Comparison of ENCODE assay signal across 17 mouse cellular contexts in the genomic region with DNA sequence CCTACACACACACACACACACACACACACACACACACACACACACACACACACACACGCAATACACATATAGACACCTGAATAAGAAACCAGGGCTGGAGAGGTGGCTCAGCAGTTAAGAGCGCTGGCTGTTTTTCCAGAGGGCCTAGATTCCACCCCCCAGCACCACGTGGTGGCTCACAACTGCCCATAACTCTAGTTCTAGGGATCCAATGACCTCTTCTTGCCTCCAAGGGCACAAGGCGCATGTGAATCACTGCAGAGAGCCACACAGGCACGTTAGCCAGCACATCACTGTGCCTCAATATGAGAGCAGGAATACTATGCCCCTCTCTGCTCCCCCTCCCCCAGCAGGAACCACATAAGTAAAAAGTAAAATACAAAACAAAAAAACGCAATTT. TPM values are rescaled to one million over a fixed set of nuclear protein-coding genes. Genes with fewer than 3 reads are reported as not detected.
DNase-seq lines count a peak whose midpoint lies in the region; ATAC-seq and TF ChIP-seq lines count a peak whose summit lies in the region.
"Had no signal": no experiment of that assay in that cellular context is flagged by ENCODE, and none has a peak within 500 bp of the region (broad histone marks: within the 10 kb centered on the region; RNA-seq: fewer than 3 reads in every experiment).

No protein-coding gene starts in this region.

- H3K4me1 ChIP-seq in heart, embryonic 14.5 days (ENCODE audit: control insufficient read depth in 2 of 2, insufficient read depth in 2 of 2, low read length in 2 of 2) = peaks cover 15 to 31% of the 10 kb centered on the region in 2 experiments; a peak in 3 of 4 replicates
- peaks cover 14% of the 10 kb centered on the region for H3K4me1 ChIP-seq in heart, embryonic 11.5 days (ENCODE audit: control insufficient read depth, insufficient read depth, low read length)
- peaks cover 5% of the 10 kb centered on the region for H3K4me1 ChIP-seq in ES-Bruce4 (ENCODE audit: control insufficient read depth, insufficient read depth, low read length)
- H3K4me1 ChIP-seq in hindbrain, postnatal 0 days (ENCODE audit: insufficient read depth, low read length) = peaks cover 3% of the 10 kb centered on the region; the same call in 1 of the 2 replicates

- no peak overlapping the region for H3K4me3 ChIP-seq in heart, embryonic 14.5 days (ENCODE audit: control insufficient read depth in 1 of 2, insufficient read depth in 1 of 2, low read depth in 1 of 2, low read length in 2 of 2)
- no peak overlapping the region for H3K4me3 ChIP-seq in heart, embryonic 11.5 days (ENCODE audit: low read depth, low read length)
- H3K4me3 ChIP-seq in ES-Bruce4 (ENCODE audit: low read depth, low read length) = peak overlapping the region; percentile 17
- no peak overlapping the region for H3K4me3 ChIP-seq in left cerebral cortex, adult 2 months
- H3K4me3 ChIP-seq in hindbrain, postnatal 0 days (ENCODE audit: low read length) = no peak overlapping the region
- H3K4me3 ChIP-seq: forebrain, embryonic 15.5 days; hindbrain, embryonic 10.5 days had no signal

- no peaks in the 10 kb centered on the region for H3K27me3 ChIP-seq in heart, embryonic 14.5 days (ENCODE audit: control insufficient read depth, insufficient read depth, low read length)
- H3K27me3 ChIP-seq in heart, embryonic 11.5 days (ENCODE audit: control insufficient read depth, insufficient read depth, low read length) = no peaks in the 10 kb centered on the region
- no peaks in the 10 kb centered on the region for H3K27me3 ChIP-seq in ES-Bruce4 (ENCODE audit: control insufficient read depth, insufficient read depth, low read length, poor library complexity, severe bottlenecking)
- no peaks in the 10 kb centered on the region for H3K27me3 ChIP-seq in hindbrain, postnatal 0 days (ENCODE audit: insufficient read depth, low read length)
- H3K27me3 ChIP-seq: forebrain, embryonic 15.5 days had no signal

- TF ChIP-seq CTCF in ES-Bruce4 (IDR thresholded peaks at IDR 0.05; ENCODE audit: low read depth, low read length) = no peak
- no peak for TF ChIP-seq CTCF in left cerebral cortex, adult 2 months (IDR thresholded peaks at IDR 0.05)
- no peak for TF ChIP-seq CTCF in hindbrain, postnatal 0 days (IDR thresholded peaks at IDR 0.05; ENCODE audit: low read depth)

- no peak overlapping the region for H3K4me2 ChIP-seq in heart, embryonic 14.5 days (ENCODE audit: low read length)
- no peak overlapping the region for H3K4me2 ChIP-seq in heart, embryonic 11.5 days
- H3K4me2 ChIP-seq in hindbrain, postnatal 0 days (ENCODE audit: low read depth, low read length) = no peak overlapping the region
- H3K4me2 ChIP-seq: forebrain, embryonic 15.5 days; liver, embryonic 11.5 days had no signal

- H3K9me3 ChIP-seq in heart, embryonic 14.5 days (ENCODE audit: control insufficient read depth, low read length) = no peaks in the 10 kb centered on the region
- H3K9me3 ChIP-seq in heart, embryonic 11.5 days (replicated peaks; ENCODE audit: control insufficient read depth, low read length) = no peaks in the 10 kb centered on the region
- H3K9me3 ChIP-seq in ES-Bruce4 (replicated peaks; ENCODE audit: control insufficient read depth, insufficient read depth, low read length, poor library complexity, severe bottlenecking) = no peaks in the 10 kb centered on the region
- no peaks in the 10 kb centered on the region for H3K9me3 ChIP-seq in hindbrain, postnatal 0 days (ENCODE audit: low read length)
- H3K9me3 ChIP-seq: forebrain, embryonic 15.5 days; hindbrain, embryonic 10.5 days had no signal

- no peak for ATAC-seq in heart, embryonic 14.5 days (ENCODE audit: insufficient number of reproducible peaks, insufficient read depth, low FRiP score, low read depth)
- ATAC-seq in heart, embryonic 11.5 days (replicated peaks; ENCODE audit: insufficient number of reproducible peaks, low FRiP score, low TSS enrichment) = no peak
- no peak for ATAC-seq in hindbrain, postnatal 0 days
- ATAC-seq: forebrain, embryonic 15.5 days had no signal

- peaks cover 62% of the 10 kb centered on the region for H3K36me3 ChIP-seq in heart, embryonic 14.5 days (ENCODE audit: control insufficient read depth, insufficient read depth, low read length)
- H3K36me3 ChIP-seq in heart, embryonic 11.5 days (ENCODE audit: control insufficient read depth, insufficient read depth, low read length) = peaks cover 7% of the 10 kb centered on the region
- H3K36me3 ChIP-seq in ES-Bruce4 (ENCODE audit: control insufficient read depth, insufficient read depth, low read length, poor library complexity, severe bottlenecking) = no peaks in the 10 kb centered on the region
- H3K36me3 ChIP-seq in hindbrain, postnatal 0 days (ENCODE audit: insufficient read depth, low read length) = peaks cover 34% of the 10 kb centered on the region

- H3K27ac ChIP-seq in heart, embryonic 14.5 days (replicated peaks in 1 of 2; ENCODE audit: control insufficient read depth in 1 of 2, insufficient read depth in 1 of 2, low read depth in 2 of 2, low read length in 2 of 2) = peak overlapping the region in 1 of 2 experiments; percentile 21; a peak in 1 of 4 replicates
- H3K27ac ChIP-seq in heart, embryonic 11.5 days (ENCODE audit: low read depth, low read length) = no peak overlapping the region
- peak overlapping the region; percentile 70 for H3K27ac ChIP-seq in ES-Bruce4 (ENCODE audit: insufficient read depth, low read length)
- no peak overlapping the region for H3K27ac ChIP-seq in left cerebral cortex, adult 2 months
- H3K27ac ChIP-seq in hindbrain, postnatal 0 days = no peak overlapping the region
- H3K27ac ChIP-seq: forebrain, embryonic 15.5 days; hindbrain, embryonic 10.5 days had no signal

- intact Hi-C loops in left cerebral cortex, adult 2 months (cut with DNase I) = no loop called here

- WGBS in heart, embryonic 14.5 days = 65% methylated on average over 6 of the region's 6 CpGs
- WGBS in heart, embryonic 11.5 days (ENCODE audit: insufficient replicate concordance) = 69% methylated on average over 6 of the region's 6 CpGs
- 89% methylated on average over 6 of the region's 6 CpGs for WGBS in hindbrain, postnatal 0 days

- TF ChIP-seq EP300 in ES-Bruce4 (IDR thresholded peaks at IDR 0.05; ENCODE audit: insufficient read depth, low read depth, low read length) = no peak

- DNase-seq in ZHBTc4 (ENCODE audit: low read depth, low spot score) = peak; percentile 53
- peak; percentile 75 for DNase-seq in kidney, adult 9 months
- DNase-seq in left cerebral cortex, adult 2 months (ENCODE audit: extremely low spot score in 1 of 2, low spot score in 2 of 2) = no peak
- DNase-seq in right cerebral cortex, postnatal 10 days (ENCODE audit: low spot score in 2 of 2) = no peak
- no peak for DNase-seq in hindbrain, postnatal 0 days (ENCODE audit: low spot score)
- DNase-seq: cerebellum, postnatal 25 days; embryo, embryonic 11 days; gastrocnemius, postnatal 36 days; lung, adult 18-20 months; right cerebral cortex, postnatal 4 days; thymus, adult 2 months had no signal

- TF ChIP-seq POLR2A in ES-Bruce4 (IDR thresholded peaks at IDR 0.05; ENCODE audit: insufficient read depth, low read length) = no peak

- H3K9ac ChIP-seq in heart, embryonic 14.5 days (ENCODE audit: low read length) = peak overlapping the region; percentile 14; the same call in 1 of the 2 replicates
- no peak overlapping the region for H3K9ac ChIP-seq in heart, embryonic 11.5 days (ENCODE audit: low read depth, low read length)
- H3K9ac ChIP-seq in ES-Bruce4 (ENCODE audit: low read depth, poor library complexity, severe bottlenecking) = peak overlapping the region; percentile 31
- no peak overlapping the region for H3K9ac ChIP-seq in hindbrain, postnatal 0 days (replicated peaks; ENCODE audit: low read length)
- H3K9ac ChIP-seq: forebrain, embryonic 15.5 days had no signal

RNA-seq across cellular contexts. Expression of gene Mif4gd, which starts 4.1 kb away (rescaled TPM):
- 31.7 and 32.3 TPM in 2 replicates for polyA plus RNA-seq in heart, embryonic 14.5 days (2014; fragmentation: Nextera tagmentation; extraction: Ambion mirVana)
- polyA plus RNA-seq in heart, embryonic 11.5 days (2014; fragmentation: Nextera tagmentation; extraction: Ambion mirVana) = 22.7 TPM in 2 replicates
- polyA plus RNA-seq in ES-Bruce4 (2011; ENCODE audit: insufficient read depth, insufficient read length, low read depth, missing spikeins) = 50.4 and 55.0 TPM in 2 replicates
- 10 to 100 TPM; 15.6 to 16.0 TPM for total RNA-seq in left cerebral cortex, adult 2 months (2021)
- total RNA-seq in hindbrain, postnatal 0 days (2014; rRNA removed) = 13.2 and 16.7 TPM in 2 replicates
- 19.2 and 22.7 TPM in 2 replicates for polyA plus RNA-seq in hindbrain, postnatal 0 days (2015; fragmentation: Nextera tagmentation; extraction: Ambion mirVana)

RNA-seq across cellular contexts. Expression of gene Slc25a19, which starts 11.2 kb away (rescaled TPM):
- polyA plus RNA-seq in heart, embryonic 14.5 days (2014; fragmentation: Nextera tagmentation; extraction: Ambion mirVana) = 42.8 and 46.0 TPM in 2 replicates
- polyA plus RNA-seq in heart, embryonic 11.5 days (2014; fragmentation: Nextera tagmentation; extraction: Ambion mirVana) = 35.6 and 35.7 TPM in 2 replicates
- 34.7 and 35.8 TPM in 2 replicates for polyA plus RNA-seq in ES-Bruce4 (2011; ENCODE audit: insufficient read depth, insufficient read length, low read depth, missing spikeins)
- 10 to 100 TPM; 57.2 to 59.5 TPM for total RNA-seq in left cerebral cortex, adult 2 months (2021)
- 29.0 and 29.5 TPM in 2 replicates for total RNA-seq in hindbrain, postnatal 0 days (2014; rRNA removed)
- 41.2 and 41.8 TPM in 2 replicates for polyA plus RNA-seq in hindbrain, postnatal 0 days (2015; fragmentation: Nextera tagmentation; extraction: Ambion mirVana)

RNA-seq across cellular contexts. Expression of gene Gga3, which starts 13.0 kb away (rescaled TPM):
- polyA plus RNA-seq in heart, embryonic 14.5 days (2014; fragmentation: Nextera tagmentation; extraction: Ambion mirVana) = 16.1 and 17.2 TPM in 2 replicates
- 17.9 and 21.0 TPM in 2 replicates for polyA plus RNA-seq in heart, embryonic 11.5 days (2014; fragmentation: Nextera tagmentation; extraction: Ambion mirVana)
- polyA plus RNA-seq in ES-Bruce4 (2011; ENCODE audit: insufficient read depth, insufficient read length, low read depth, missing spikeins) = 69.3 and 79.4 TPM in 2 replicates
- total RNA-seq in left cerebral cortex, adult 2 months (2021) = 10 to 100 TPM; 83.9 to 95.1 TPM
- 35.3 and 38.2 TPM in 2 replicates for total RNA-seq in hindbrain, postnatal 0 days (2014; rRNA removed)
- 16.1 and 16.9 TPM in 2 replicates for polyA plus RNA-seq in hindbrain, postnatal 0 days (2015; fragmentation: Nextera tagmentation; extraction: Ambion mirVana)

RNA-seq across cellular contexts. Expression of gene Mrps7, which starts 13.2 kb away (rescaled TPM):
- 79.9 and 87.4 TPM in 2 replicates for polyA plus RNA-seq in heart, embryonic 14.5 days (2014; fragmentation: Nextera tagmentation; extraction: Ambion mirVana)
- polyA plus RNA-seq in heart, embryonic 11.5 days (2014; fragmentation: Nextera tagmentation; extraction: Ambion mirVana) = 97.7 and 104 TPM in 2 replicates
- 29.3 and 35.5 TPM in 2 replicates for polyA plus RNA-seq in ES-Bruce4 (2011; ENCODE audit: insufficient read depth, insufficient read length, low read depth, missing spikeins)
- 10 to 100 TPM; 51.5 to 51.7 TPM for total RNA-seq in left cerebral cortex, adult 2 months (2021)
- total RNA-seq in hindbrain, postnatal 0 days (2014; rRNA removed) = 33.6 and 45.9 TPM in 2 replicates
- polyA plus RNA-seq in hindbrain, postnatal 0 days (2015; fragmentation: Nextera tagmentation; extraction: Ambion mirVana) = 78.8 and 86.7 TPM in 2 replicates

RNA-seq across cellular contexts. Expression of gene Nup85, which starts 52.7 kb away (rescaled TPM):
- 85.2 and 89.3 TPM in 2 replicates for polyA plus RNA-seq in heart, embryonic 14.5 days (2014; fragmentation: Nextera tagmentation; extraction: Ambion mirVana)
- 131 and 133 TPM in 2 replicates for polyA plus RNA-seq in heart, embryonic 11.5 days (2014; fragmentation: Nextera tagmentation; extraction: Ambion mirVana)
- polyA plus RNA-seq in ES-Bruce4 (2011; ENCODE audit: insufficient read depth, insufficient read length, low read depth, missing spikeins) = 99.9 and 103 TPM in 2 replicates
- total RNA-seq in left cerebral cortex, adult 2 months (2021) = 10 to 100 TPM; 48.3 to 52.7 TPM
- 50.2 and 61.9 TPM in 2 replicates for total RNA-seq in hindbrain, postnatal 0 days (2014; rRNA removed)
- polyA plus RNA-seq in hindbrain, postnatal 0 days (2015; fragmentation: Nextera tagmentation; extraction: Ambion mirVana) = 80.7 and 81.8 TPM in 2 replicates

Comparison
In these comparisons a context has a peak if more than half of its experiments do, and no peak if none do; other contexts are left out.
1. H3K9ac ChIP-seq: peak in heart, embryonic 14.5 days (single experiment) and ES-Bruce4 (single experiment); none in heart, embryonic 11.5 days (single experiment) and hindbrain, postnatal 0 days (single experiment).
2. DNase-seq: peak in ZHBTc4 (single experiment) and kidney, adult 9 months (single experiment); none in left cerebral cortex, adult 2 months (0 of 2), right cerebral cortex, postnatal 10 days (0 of 2) and hindbrain, postnatal 0 days (single experiment).